Mouse (Mus musculus) kidney, adult 2 months (tissue): ENCODE data around the gene Cope.

ENCODE experiments used
- CTCF ChIP-seq: fragments of 200-500 bp; conservative IDR thresholded peaks from 2 replicates; pipeline ENCODE4 v1.5.1; 2011; ENCODE audit warnings: low read depth, mild to moderate bottlenecking, control low read depth, low read length, moderate library complexity, mixed read lengths; ENCODE audit not compliant: insufficient read depth, insufficient read length
- POLR2A ChIP-seq: fragments of 200-500 bp; IDR thresholded peaks from one replicate; pipeline ENCODE4 v1.6.1; 2011; ENCODE audit warnings: low read depth, low read length, control low read depth

- TF ChIP-seq CTCF (no peak), POLR2A (no peak)
These were observed 44.9 kb upstream of the Cope start for GRCm38 (mm10) chr8:70257456-70257855.
